Mouse (Mus musculus): ENCODE measurements around the gene Pdia3. TPM values are rescaled to one million over a fixed set of nuclear protein-coding genes. Genes with fewer than 3 reads are reported as not detected.

Gene Pdia3
- 201 and 225 TPM in 2 replicates for polyA plus RNA-seq (2015; fragmentation: Nextera tagmentation; extraction: Ambion mirVana)

GRCm38 (mm10) chr2:121413387-121414042 lies at the start of gene Pdia3, which contains the start of gene Catsper2:
Gene Pdia3, plus strand, starts transcription at chr2:121413775.
Gene Catsper2, minus strand, starts transcription at chr2:121413792.

GRCm38 (mm10) chr2:121386961-121387575 lies 26.5 kb upstream of the Pdia3 start, which contains the start of gene Strc:
Gene Strc, minus strand, starts transcription at chr2:121387168.

GRCm38 (mm10) chr2:121444178-121444577 lies 30.6 kb downstream of the Pdia3 start, which contains the start of gene Ell3:
Gene Ell3, minus strand, starts transcription at chr2:121444278.

DNA sequence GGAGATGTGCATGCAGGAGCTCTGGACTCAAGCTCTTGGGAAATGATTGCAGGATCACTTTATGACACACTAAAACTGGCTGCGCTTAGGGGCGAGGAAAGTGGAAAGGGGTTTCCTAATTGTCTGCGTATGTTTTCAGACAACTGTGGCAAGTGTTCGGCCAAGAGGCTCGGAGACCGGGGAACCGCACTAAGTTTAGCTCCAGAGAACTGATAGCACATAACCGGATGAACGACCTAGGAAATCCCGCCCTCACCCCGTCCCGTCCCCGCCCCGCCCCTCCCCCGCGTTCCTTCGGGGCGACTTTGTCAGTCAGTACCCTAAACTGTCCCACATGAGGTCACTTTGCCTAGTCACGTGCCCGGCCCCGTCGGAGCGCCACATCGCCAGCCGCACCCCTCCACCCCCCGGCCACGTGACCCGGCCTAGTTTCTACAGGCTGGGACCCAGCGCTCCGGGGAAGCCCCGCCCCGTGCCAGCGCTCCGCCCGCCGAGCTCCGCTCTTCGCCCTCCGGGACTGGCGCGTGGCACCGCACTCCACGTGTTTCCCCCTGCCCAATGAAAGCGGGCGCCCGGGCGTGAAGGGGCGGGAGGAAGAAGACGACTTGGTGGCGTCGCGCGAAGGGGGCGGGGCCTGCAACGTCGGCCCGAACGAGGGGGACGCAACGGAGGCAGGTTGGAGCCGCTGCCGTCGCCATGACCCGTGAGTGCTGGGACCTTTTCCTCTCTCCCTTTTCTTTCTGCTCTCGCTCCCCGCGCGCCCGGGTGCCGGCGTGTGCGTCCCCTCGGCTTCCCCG lies 35.4 kb downstream of the Pdia3 start, which contains the start of gene Serf2:
Serf2 (plus strand) TSS at position 457 of the 797 bp plus-strand sequence.

GRCm38 (mm10) chr2:121452990-121453389 lies 39.4 kb downstream of the Pdia3 start, which contains the start of gene Hypk:
Gene Hypk, plus strand, starts transcription at chr2:121453290.

DNA sequence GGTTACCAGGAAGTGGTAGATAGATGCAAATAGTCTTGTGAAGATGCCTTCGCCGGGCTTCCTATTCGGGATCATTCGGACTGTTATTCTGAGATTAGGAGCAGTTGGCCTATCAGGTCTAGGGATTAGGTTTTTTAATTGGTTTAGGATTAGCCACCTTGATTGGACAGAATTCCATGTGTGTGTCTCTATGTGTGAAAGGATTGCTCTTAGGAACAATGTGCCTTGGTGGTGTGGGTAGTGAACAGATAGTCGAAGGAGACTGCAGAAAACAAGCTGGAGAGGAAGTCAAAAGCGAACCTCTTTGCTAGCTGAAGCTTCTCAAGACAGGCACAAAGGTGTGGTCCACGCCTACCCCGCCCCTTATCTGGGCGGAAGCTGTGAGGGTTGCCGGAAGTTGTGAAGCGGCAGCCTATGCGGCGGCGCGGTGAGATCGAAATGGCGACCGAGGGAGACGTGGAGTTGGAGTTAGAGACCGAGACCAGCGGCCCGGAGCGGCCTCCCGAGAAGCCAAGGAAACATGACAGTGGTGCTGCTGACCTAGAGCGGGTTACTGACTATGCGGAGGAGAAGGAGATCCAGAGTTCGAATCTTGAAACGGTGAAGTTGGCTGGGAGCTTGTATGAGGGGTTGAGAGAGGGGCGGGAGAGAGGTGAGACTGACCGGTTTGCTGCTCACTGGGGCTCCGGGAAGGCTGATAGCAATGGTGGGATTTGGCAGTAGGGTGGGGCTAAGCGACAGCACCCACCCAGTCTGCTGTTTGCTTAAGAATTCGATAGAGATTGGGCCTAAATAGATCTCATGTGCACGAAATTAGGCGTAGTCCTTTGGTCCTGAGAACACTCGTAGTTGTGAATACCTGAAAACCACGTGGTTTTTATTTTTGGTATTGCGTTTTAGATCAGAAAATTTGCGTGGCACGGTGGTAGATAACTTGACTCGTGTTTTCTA lies 43.4 kb downstream of the Pdia3 start, which contains the start of gene Serinc4:
Serinc4 (minus strand) TSS at position 90 of the 951 bp plus-strand sequence.

GRCm38 (mm10) chr2:121473301-121474179 lies 60.0 kb downstream of the Pdia3 start, which contains the start of gene Mfap1b:
Gene Mfap1b, minus strand, starts transcription at chr2:121474067.

Other genes with a start within 250 kb of the Pdia3 start
- gene Tubgcp4, start 243.1 kb upstream of the Pdia3 start, polyA plus RNA-seq (2015; fragmentation: Nextera tagmentation; extraction: Ambion mirVana), result 24.6 and 26.0 TPM in 2 replicates
- gene Zscan29, start 242.7 kb upstream of the Pdia3 start, polyA plus RNA-seq (2015; fragmentation: Nextera tagmentation; extraction: Ambion mirVana), result 5.3 and 6.4 TPM in 2 replicates
- 12.4 and 13.9 TPM in 2 replicates for gene Trp53bp1, start 142.4 kb upstream of the Pdia3 start, polyA plus RNA-seq (2015; fragmentation: Nextera tagmentation; extraction: Ambion mirVana)
- 0.54 and 0.80 TPM in 2 replicates for gene Map1a, start 124.2 kb upstream of the Pdia3 start, polyA plus RNA-seq (2015; fragmentation: Nextera tagmentation; extraction: Ambion mirVana)
- gene Ppip5k1, start 58.4 kb upstream of the Pdia3 start, polyA plus RNA-seq (2015; fragmentation: Nextera tagmentation; extraction: Ambion mirVana), result 6.2 and 7.5 TPM in 2 replicates
- 1.1 and 2.1 TPM in 2 replicates for gene Ckmt1, start 56.1 kb upstream of the Pdia3 start, polyA plus RNA-seq (2015; fragmentation: Nextera tagmentation; extraction: Ambion mirVana)
- gene Strc, start 26.6 kb upstream of the Pdia3 start, polyA plus RNA-seq (2015; fragmentation: Nextera tagmentation; extraction: Ambion mirVana), result not detected in 2 replicates
- 2.1 and 2.4 TPM in 2 replicates for gene Catsper2, start within 50 bp of the Pdia3 start, polyA plus RNA-seq (2015; fragmentation: Nextera tagmentation; extraction: Ambion mirVana)
- gene Ell3, start 30.5 kb downstream of the Pdia3 start, polyA plus RNA-seq (2015; fragmentation: Nextera tagmentation; extraction: Ambion mirVana), result 0.73 and 0.87 TPM in 2 replicates
- 327 and 346 TPM in 2 replicates for gene Serf2, start 35.4 kb downstream of the Pdia3 start, polyA plus RNA-seq (2015; fragmentation: Nextera tagmentation; extraction: Ambion mirVana)
- 91.7 and 112 TPM in 2 replicates for gene Hypk, start 39.5 kb downstream of the Pdia3 start, polyA plus RNA-seq (2015; fragmentation: Nextera tagmentation; extraction: Ambion mirVana)
- 0.07 and 0.30 TPM in 2 replicates for gene Serinc4, start 43.0 kb downstream of the Pdia3 start, polyA plus RNA-seq (2015; fragmentation: Nextera tagmentation; extraction: Ambion mirVana)
- 29.8 and 32.3 TPM in 2 replicates for gene Mfap1b, start 60.3 kb downstream of the Pdia3 start, polyA plus RNA-seq (2015; fragmentation: Nextera tagmentation; extraction: Ambion mirVana)
- 19.5 and 19.6 TPM in 2 replicates for gene Mfap1a, start 92.9 kb downstream of the Pdia3 start, polyA plus RNA-seq (2015; fragmentation: Nextera tagmentation; extraction: Ambion mirVana)
- 14.6 and 15.3 TPM in 2 replicates for gene Wdr76, start 92.9 kb downstream of the Pdia3 start, polyA plus RNA-seq (2015; fragmentation: Nextera tagmentation; extraction: Ambion mirVana)

All from spleen, postnatal 0 days (tissue).